Mouse (Mus musculus) WW6 (cell line): ENCODE results near the gene Tex36.

Experiments used
- DNase-seq: peaks from one replicate; pipeline ENCODE4 v3.0.0-alpha.2; 2013; ENCODE audit warnings: low read depth, low spot score

Tex36 gene

GRCm38 (mm10) chr7:133602058-133602457 lies at the start of gene Tex36:
Tex36 (minus strand) TSS chr7:133602158.
- no peak for DNase-seq

- DNase-seq, result no peak
These were observed 43.8 kb upstream of the Tex36 start for GRCm38 (mm10) chr7:133645716-133646115.

GRCm38 (mm10) chr7:133638821-133639220 lies 36.9 kb upstream of the Tex36 start:
- no peak for DNase-seq

GRCm38 (mm10) chr7:133638306-133638705 lies 36.3 kb upstream of the Tex36 start:
- DNase-seq, result no peak

GRCm38 (mm10) chr7:133637361-133638305 lies 35.7 kb upstream of the Tex36 start, which contains the start of gene Edrf1:
Edrf1 (plus strand) TSS chr7:133637543.
- DNase-seq, result peak; percentile 97

- DNase-seq, result peak; percentile 65
These were observed 34.9 kb upstream of the Tex36 start for GRCm38 (mm10) chr7:133636738-133637352.

- DNase-seq, result no peak
These were observed 33.1 kb upstream of the Tex36 start for GRCm38 (mm10) chr7:133634932-133635650.

GRCm38 (mm10) chr7:133632476-133632875 lies 30.5 kb upstream of the Tex36 start:
- DNase-seq, result peak; percentile 28

GRCm38 (mm10) chr7:133630821-133631220 lies 28.9 kb upstream of the Tex36 start:
- DNase-seq, result no peak

GRCm38 (mm10) chr7:133627184-133627936 lies 25.4 kb upstream of the Tex36 start:
- no peak for DNase-seq

- no peak for DNase-seq
These were observed 21.3 kb upstream of the Tex36 start for GRCm38 (mm10) chr7:133623226-133623625.

GRCm38 (mm10) chr7:133620721-133621120 lies 18.8 kb upstream of the Tex36 start:
- DNase-seq, result no peak

GRCm38 (mm10) chr7:133612981-133613380 lies 11.0 kb upstream of the Tex36 start:
- DNase-seq, result no peak

GRCm38 (mm10) chr7:133609585-133609984 lies 7.6 kb upstream of the Tex36 start:
- DNase-seq, result no peak

GRCm38 (mm10) chr7:133608631-133609340 lies 6.8 kb upstream of the Tex36 start:
- no peak for DNase-seq

- no peak for DNase-seq
These were observed 6.1 kb upstream of the Tex36 start for GRCm38 (mm10) chr7:133607883-133608575.

- no peak for DNase-seq
These were observed 5.4 kb upstream of the Tex36 start for GRCm38 (mm10) chr7:133607331-133607730.

- DNase-seq, result peak; percentile 20
These were observed 2.6 kb upstream of the Tex36 start for GRCm38 (mm10) chr7:133604427-133605081.

GRCm38 (mm10) chr7:133603156-133603555 lies 1.2 kb upstream of the Tex36 start:
- no peak for DNase-seq

- no peak for DNase-seq
These were observed 1.4 kb downstream of the Tex36 start for GRCm38 (mm10) chr7:133600558-133600957.
